Mouse (Mus musculus) ES-Bruce4 (cell line): ENCODE measurements around the gene Tsr1. TPM values are rescaled to one million over a fixed set of nuclear protein-coding genes. Genes with fewer than 3 reads are reported as not detected.

Experiments
- H3K27ac ChIP-seq: 2 replicates; pipeline ENCODE4 v1.5.1; 2012; ENCODE audit warnings: low read length, inconsistent platforms; ENCODE audit not compliant: insufficient read depth
- H3K27me3 ChIP-seq: 2 replicates; pipeline ENCODE4 v1.6.1; 2012; ENCODE audit warnings: mild to moderate bottlenecking, low read length, inconsistent platforms; ENCODE audit not compliant: control insufficient read depth, poor library complexity, insufficient read depth, severe bottlenecking
- H3K36me3 ChIP-seq: 2 replicates; pipeline ENCODE4 v1.6.1; 2012; ENCODE audit warnings: inconsistent platforms, mild to moderate bottlenecking, low read length, moderate library complexity; ENCODE audit not compliant: control insufficient read depth, poor library complexity, insufficient read depth, severe bottlenecking
- H3K4me1 ChIP-seq: one replicate; pipeline ENCODE4 v1.8.1; 2011; ENCODE audit warnings: low read length; ENCODE audit not compliant: control insufficient read depth, insufficient read depth
- H3K4me3 ChIP-seq: 2 replicates; pipeline ENCODE4 v1.5.1; 2011; ENCODE audit warnings: low read depth, mild to moderate bottlenecking, low read length
- H3K9ac ChIP-seq: 2 replicates; pipeline ENCODE4 v1.6.1; 2012; ENCODE audit warnings: low read depth, mild to moderate bottlenecking, inconsistent platforms; ENCODE audit not compliant: poor library complexity, severe bottlenecking
- H3K9me3 ChIP-seq: replicated peaks from 2 replicates; pipeline ENCODE4 v1.6.1; 2012; ENCODE audit warnings: mild to moderate bottlenecking, low read length, inconsistent platforms; ENCODE audit not compliant: control insufficient read depth, poor library complexity, insufficient read depth, severe bottlenecking
- CTCF ChIP-seq: IDR thresholded peaks from one replicate; pipeline ENCODE4 v1.8.1; 2011; ENCODE audit warnings: low read depth, low read length
- EP300 ChIP-seq: IDR thresholded peaks from 2 replicates; pipeline ENCODE4 v1.6.1; 2011; ENCODE audit warnings: low read depth, low read length; ENCODE audit not compliant: insufficient read depth
- POLR2A ChIP-seq: IDR thresholded peaks from one replicate; pipeline ENCODE4 v1.8.1; 2011; ENCODE audit warnings: low read length; ENCODE audit not compliant: insufficient read depth
- polyA plus RNA-seq: library from polyadenylated mRNA; stranded (reverse); fragments of >200 nt; gene quantifications from 2 replicates; pipeline ENCODE4 v1.2.4, GENCODE M21; 2011; ENCODE audit warnings: low read depth; ENCODE audit not compliant: missing spikeins, insufficient read depth, insufficient read length

Tsr1 gene
- polyA plus RNA-seq, 1 experiment = 105 TPM

DNA sequence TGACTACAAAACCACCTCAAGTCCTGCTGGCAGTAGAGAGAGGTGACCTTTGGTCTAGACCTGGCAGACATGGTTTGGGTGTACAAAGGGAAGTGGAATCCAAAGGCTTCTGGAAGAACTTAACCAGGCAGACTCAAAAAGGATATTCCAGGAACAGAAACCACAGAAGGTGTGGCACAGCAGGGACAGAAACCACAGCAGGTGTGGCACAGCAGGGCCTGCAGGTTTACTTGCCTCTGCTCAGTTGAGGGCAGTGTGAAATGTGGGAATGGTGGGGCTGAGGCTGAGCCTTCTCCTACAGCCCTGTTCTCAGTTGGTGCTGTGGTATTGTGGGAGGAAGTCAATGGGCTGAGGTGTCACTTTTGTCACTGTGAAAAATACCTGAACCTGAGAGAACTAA, 57.0 kb downstream of the Tsr1 start:
- peaks cover 8% of the 10 kb centered on the region for H3K36me3 ChIP-seq
- H3K27ac ChIP-seq = 0 out of 2 replicates have a peak overlapping the region, but pooled peaks have one; percentile 15
- H3K4me3 ChIP-seq = no peak overlapping the region
- no peak for TF ChIP-seq CTCF
- TF ChIP-seq POLR2A = no peak
- TF ChIP-seq EP300 = no peak
- no peaks in the 10 kb centered on the region for H3K9me3 ChIP-seq
- no peak overlapping the region for H3K9ac ChIP-seq
- H3K27me3 ChIP-seq = no peaks in the 10 kb centered on the region
- H3K4me1 ChIP-seq = peaks cover 2% of the 10 kb centered on the region

DNA sequence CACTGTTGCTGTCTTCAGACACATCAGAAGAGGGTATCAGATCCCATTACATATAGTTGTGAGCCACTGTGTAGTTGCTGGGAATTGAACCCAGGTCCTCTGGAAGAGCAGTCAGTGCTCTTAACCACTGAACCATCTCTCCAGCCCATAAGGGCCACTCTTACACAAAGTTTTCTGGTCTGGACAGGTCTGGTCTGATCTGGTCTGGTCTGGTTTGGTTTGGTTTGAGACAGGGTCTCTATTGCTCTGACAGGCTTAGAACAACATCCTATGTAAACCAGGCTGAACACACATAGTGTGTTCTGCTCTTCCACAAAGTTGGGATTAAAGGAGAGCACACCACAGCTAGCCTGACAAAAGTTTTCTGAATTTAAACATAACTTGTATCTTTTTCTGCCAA, 58.1 kb downstream of the Tsr1 start:
- no peaks in the 10 kb centered on the region for H3K9me3 ChIP-seq
- peaks cover 2% of the 10 kb centered on the region for H3K4me1 ChIP-seq
- no peaks in the 10 kb centered on the region for H3K27me3 ChIP-seq
- H3K27ac ChIP-seq = no peak overlapping the region
- TF ChIP-seq POLR2A (no peak), CTCF (no peak), EP300 (no peak)
- H3K4me3 ChIP-seq = no peak overlapping the region
- peaks cover 8% of the 10 kb centered on the region; the same call in 1 of the 2 replicates for H3K36me3 ChIP-seq
- no peak overlapping the region for H3K9ac ChIP-seq

DNA sequence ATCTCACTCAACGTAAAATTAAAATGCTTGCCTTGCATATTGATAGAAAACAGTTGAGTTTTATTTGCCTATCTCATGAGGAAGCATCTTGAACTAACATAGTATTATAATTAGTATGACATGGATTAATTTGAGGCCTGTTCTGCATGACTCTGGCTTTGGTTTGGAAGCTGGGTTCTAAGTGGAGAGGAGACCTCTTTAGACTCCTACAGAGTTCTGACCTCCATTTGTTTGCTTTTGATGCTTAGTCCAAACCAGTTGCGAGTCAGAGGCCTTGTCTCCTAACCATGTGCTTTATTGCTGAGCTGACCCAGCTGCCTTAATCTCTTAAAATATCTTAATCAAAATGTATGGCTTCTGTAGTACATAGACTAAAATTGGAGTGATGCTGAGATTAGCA, 59.7 kb downstream of the Tsr1 start:
- H3K27ac ChIP-seq = no peak overlapping the region
- TF ChIP-seq POLR2A = no peak
- TF ChIP-seq EP300 = no peak
- H3K9me3 ChIP-seq = no peaks in the 10 kb centered on the region
- peaks cover 8% of the 10 kb centered on the region; the same call in 1 of the 2 replicates for H3K36me3 ChIP-seq
- H3K9ac ChIP-seq = no peak overlapping the region
- peaks cover 2% of the 10 kb centered on the region for H3K4me1 ChIP-seq
- H3K27me3 ChIP-seq = no peaks in the 10 kb centered on the region
- H3K4me3 ChIP-seq = no peak overlapping the region

Other genes starting within 250 kb of the Tsr1 start
- gene Cluh, start 248.6 kb upstream of the Tsr1 start, polyA plus RNA-seq = 33.3 and 33.4 TPM in 2 replicates
- 120 and 137 TPM in 2 replicates for gene Pafah1b1, start 173.4 kb upstream of the Tsr1 start, polyA plus RNA-seq
- 65.4 and 66.2 TPM in 2 replicates for gene Mettl16, start 127.2 kb upstream of the Tsr1 start, polyA plus RNA-seq
- gene Mnt, start 67.2 kb upstream of the Tsr1 start, polyA plus RNA-seq = 15.4 and 17.1 TPM in 2 replicates
- gene Sgsm2, start 1.0 kb upstream of the Tsr1 start, polyA plus RNA-seq = 17.4 and 21.2 TPM in 2 replicates
- gene Smg6, start 27.8 kb downstream of the Tsr1 start, polyA plus RNA-seq = 25.3 and 27.0 TPM in 2 replicates
- 12.7 and 13.6 TPM in 2 replicates for gene Srr, start 27.9 kb downstream of the Tsr1 start, polyA plus RNA-seq